Mouse (Mus musculus) lung, postnatal 36 days (tissue): Measurements from ENCODE around the gene Tal1.

Experiments
- DNase-seq: peaks from one replicate; pipeline ENCODE4 v3.0.0; 2022; ENCODE audit warnings: mixed read lengths

The Tal1 gene

GRCm38 (mm10) chr4:115056371-115056920, at the start of gene Tal1:
TSS of gene Tal1 (plus strand) at chr4:115056426.
- no peak for DNase-seq

DNA sequence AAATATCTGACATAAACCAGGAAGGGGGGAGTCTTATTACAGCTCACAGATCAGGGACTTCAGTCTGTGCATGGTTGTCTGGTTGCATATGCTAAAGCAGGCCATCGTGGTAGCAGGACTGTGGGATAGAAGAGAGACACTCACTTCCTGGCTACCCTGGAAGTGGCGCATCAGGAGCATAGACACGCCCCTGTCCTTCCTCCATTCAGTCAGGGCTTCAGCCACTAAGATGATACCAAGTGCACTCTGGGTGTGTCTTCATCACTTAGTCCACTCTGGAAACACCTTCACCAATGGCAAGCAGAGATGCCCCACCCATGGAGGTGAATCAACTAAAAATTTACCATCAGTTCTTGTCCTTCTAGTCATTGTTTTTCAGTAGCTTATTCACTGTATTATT, 42.0 kb upstream of the Tal1 start:
- no peak for DNase-seq

- DNase-seq: no peak
Observed at GRCm38 (mm10) chr4:115019997-115020396, 36.2 kb upstream of the Tal1 start.

GRCm38 (mm10) chr4:115035043-115035442, 21.2 kb upstream of the Tal1 start:
- DNase-seq: peak; percentile 38

DNA sequence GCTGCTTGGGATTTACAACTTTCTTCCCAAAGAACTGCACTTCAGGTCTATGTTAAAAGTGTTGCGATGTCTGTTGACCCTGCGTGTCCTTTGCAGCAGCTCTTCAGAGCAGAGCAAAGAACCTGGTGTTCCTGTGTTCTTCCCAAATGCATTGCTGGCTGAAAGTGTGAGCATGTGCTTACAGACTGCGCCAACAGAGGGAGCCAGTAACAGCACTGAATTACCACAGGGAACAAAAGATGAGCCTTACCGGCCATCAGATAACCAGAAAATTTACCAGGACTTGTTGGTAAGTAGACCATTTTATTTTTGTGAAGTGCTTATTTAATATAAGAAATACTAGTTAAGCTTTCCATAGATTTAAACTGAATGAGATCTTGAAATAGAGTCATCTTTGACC, 18.0 kb upstream of the Tal1 start:
- peak; percentile 76 for DNase-seq

GRCm38 (mm10) chr4:115045621-115046020, 10.6 kb upstream of the Tal1 start:
- DNase-seq: no peak

GRCm38 (mm10) chr4:115047750-115048149, 8.5 kb upstream of the Tal1 start:
- DNase-seq: peak; percentile 86

DNA sequence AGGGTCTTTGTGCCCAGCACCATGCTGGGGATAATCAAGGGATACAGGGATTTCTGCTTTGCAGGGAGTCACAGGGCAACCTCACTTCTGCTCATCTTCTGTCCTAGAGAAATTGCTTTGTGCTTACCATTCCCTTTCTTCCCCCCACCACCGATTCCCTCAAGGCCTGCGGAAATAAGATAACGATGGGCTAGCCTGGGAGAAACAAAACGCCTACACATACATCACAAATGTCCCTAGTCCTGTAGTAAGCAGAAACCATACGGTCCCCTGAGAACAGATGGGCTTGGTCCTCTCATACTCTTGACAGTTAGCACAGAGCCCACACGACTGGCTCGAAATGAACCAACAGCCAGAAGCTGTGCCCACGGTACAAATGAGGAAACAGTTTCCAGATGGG, 8.0 kb upstream of the Tal1 start:
- no peak for DNase-seq

GRCm38 (mm10) chr4:115051245-115051644, 5.0 kb upstream of the Tal1 start:
- DNase-seq: no peak

- DNase-seq: peak; percentile 88
Observed at GRCm38 (mm10) chr4:115052343-115053005, 3.8 kb upstream of the Tal1 start.

GRCm38 (mm10) chr4:115055044-115055443, 1.2 kb upstream of the Tal1 start:
- DNase-seq: no peak

GRCm38 (mm10) chr4:115055691-115056090, 535 bp upstream of the Tal1 start:
- DNase-seq: no peak

GRCm38 (mm10) chr4:115056921-115057673, 871 bp downstream of the Tal1 start:
- DNase-seq: peak; percentile 73

- no peak for DNase-seq
Observed at GRCm38 (mm10) chr4:115057674-115058316, 1.6 kb downstream of the Tal1 start.

- DNase-seq: peak; percentile 29
Observed at GRCm38 (mm10) chr4:115058317-115058761, 2.1 kb downstream of the Tal1 start.

DNA sequence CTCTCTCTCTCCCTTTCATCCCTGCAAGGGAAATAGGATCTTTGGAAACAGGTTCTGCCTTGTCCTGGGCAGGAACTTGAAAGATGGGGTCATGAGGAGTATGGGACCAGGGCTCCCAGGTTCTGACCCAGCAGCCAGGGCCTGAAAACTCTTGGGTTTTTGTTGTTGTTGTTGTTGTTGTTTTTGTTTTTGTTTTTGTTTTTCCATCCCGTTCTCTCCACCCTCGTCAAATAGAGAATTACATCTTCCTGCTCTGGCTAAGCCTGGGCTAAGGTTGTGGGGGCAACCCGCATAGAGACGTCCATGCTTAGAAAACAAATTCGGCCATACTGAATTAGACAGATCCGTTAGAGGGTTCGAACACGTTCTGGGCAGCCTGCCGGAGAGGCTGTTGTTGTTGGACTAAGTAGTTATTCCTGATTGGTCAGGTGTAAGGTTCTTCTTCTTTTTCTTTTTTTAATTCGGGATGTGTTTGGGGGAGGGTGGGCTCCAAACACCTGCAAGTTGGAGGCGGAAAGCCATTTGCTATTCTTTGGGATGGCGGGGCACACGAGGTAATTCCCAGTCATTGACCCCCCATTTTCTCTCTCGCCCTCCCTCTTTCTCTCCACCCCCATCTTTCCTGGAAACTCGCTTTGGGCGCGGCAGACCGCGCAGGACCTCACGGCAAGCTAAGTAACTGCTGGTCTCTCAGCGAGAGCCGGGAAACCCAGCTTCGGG, 2.8 kb downstream of the Tal1 start:
- DNase-seq: peak; percentile 35

DNA sequence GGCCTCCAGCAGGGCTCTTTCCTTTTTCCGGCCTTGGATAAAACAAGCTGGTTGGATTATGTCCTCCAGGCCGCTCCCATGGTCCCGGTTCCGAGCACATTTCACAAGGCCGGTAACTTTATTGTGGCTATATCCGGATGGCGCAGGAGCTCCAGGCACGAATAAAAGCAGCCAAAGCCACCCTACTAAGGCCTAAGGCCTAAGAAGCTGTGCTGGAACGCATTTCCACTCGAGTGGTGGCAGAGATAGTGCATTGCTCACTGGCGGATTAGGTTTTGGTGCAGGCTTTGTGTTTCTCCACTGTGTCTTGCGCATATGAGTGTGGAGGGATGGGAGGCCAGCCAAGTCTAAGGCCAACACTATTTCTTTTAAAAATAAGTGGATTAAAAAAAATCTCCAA, 3.6 kb downstream of the Tal1 start:
- peak; percentile 62 for DNase-seq

DNA sequence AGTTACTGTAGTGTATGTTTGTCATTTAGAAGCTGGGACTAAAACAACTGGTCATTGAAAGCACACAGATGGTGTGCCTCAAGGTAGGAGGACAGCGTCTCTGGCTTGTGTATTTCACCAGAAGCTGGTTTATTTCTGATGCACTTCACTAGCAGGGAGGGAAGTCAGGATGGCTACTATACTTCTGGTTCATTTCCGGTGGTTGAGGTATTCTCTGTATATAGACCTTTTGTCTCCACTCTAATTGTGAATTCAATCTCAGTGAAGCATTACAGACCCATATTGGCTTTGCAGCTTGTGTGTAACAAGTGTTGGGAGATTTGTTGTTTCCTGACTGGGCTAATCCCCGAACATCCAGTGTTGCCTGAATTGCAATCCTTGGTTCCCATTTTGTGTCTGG, 4.5 kb downstream of the Tal1 start:
- no peak for DNase-seq

- DNase-seq: no peak
Observed at GRCm38 (mm10) chr4:115062540-115062874, 6.3 kb downstream of the Tal1 start.

DNA sequence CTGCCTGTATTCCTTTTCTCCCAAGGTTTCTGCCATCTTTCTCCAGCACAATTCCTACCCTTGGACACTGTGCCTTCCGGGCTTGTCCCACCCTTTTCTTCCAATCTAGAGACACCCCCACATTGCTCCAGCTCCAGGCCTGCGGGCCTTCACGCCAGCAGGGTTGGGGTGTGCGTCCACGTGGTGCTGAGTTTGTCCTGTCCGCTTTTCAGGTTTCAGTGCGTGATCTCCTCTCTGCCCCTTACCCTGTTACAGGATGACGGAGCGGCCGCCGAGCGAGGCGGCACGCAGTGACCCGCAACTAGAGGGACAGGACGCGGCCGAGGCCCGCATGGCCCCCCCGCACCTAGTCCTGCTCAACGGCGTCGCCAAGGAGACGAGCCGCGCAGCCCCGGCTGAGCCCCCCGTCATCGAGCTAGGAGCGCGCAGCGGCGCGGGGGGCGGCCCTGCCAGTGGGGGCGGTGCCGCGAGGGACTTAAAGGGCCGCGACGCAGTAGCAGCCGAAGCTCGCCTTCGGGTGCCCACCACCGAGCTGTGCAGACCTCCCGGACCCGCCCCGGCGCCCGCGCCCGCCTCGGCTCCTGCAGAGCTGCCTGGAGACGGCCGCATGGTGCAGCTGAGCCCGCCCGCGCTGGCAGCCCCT, 6.8 kb downstream of the Tal1 start:
- DNase-seq: peak; percentile 29

DNA sequence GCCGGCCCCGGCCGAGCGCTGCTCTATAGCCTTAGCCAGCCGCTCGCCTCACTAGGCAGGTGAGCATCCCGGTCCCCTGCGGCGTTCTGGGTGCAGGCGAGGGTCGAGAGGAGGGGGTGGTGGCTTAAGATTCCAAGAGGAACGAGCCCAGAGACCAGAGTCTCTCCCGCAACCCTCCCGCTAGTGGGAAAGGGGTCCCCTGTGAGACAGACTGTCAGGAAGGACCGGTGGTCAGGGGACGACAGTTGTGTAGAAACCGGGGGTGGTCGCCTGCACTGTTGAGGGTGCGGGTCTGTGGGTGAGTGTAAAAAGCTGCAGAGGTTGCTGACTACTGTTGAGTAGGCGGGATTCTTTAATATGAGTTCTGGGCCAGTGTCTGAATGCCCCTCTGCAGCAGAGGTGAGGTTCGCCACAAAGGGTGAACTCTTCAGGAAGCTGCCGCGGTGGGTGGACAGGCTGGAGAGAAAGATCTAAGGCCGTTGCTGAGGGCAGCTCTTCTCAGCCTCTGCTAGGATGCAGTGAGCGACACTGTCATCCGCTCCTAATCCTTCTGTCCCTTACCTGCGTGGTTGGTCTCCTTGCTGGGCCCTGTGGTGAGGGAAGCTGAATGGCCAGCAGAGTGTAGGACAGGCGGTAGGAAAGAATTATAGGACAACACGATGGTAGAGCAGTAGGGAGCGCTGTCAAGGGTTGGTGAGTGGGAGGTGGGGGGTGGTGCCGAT, 7.5 kb downstream of the Tal1 start:
- no peak for DNase-seq

- no peak for DNase-seq
Observed at GRCm38 (mm10) chr4:115071668-115072067, 15.4 kb downstream of the Tal1 start.
